47 mouse cellular contexts compared by ENCODE assay signal in genomic region chr11:104159769-104160272, GRCm38 (mm10). TPM values are rescaled to one million over a fixed set of nuclear protein-coding genes. Genes with fewer than 3 reads are reported as not detected.
"Had no signal": no experiment of that assay in that cellular context is flagged by ENCODE, and none has a peak within 500 bp of the region (broad histone marks: within the 10 kb centered on the region; RNA-seq: fewer than 3 reads in every experiment).

No protein-coding gene starts in this region.

- H3K4me2 ChIP-seq: limb, embryonic 12.5 days; limb, embryonic 13.5 days; limb, embryonic 15.5 days; liver, embryonic 11.5 days; liver, embryonic 12.5 days; liver, embryonic 13.5 days; liver, embryonic 15.5 days; lung, embryonic 14.5 days; lung, embryonic 15.5 days; midbrain, embryonic 11.5 days; midbrain, embryonic 12.5 days; midbrain, embryonic 15.5 days; neural tube, embryonic 12.5 days; neural tube, embryonic 13.5 days had no signal

- H3K4me3 ChIP-seq: limb, embryonic 10.5 days; limb, embryonic 12.5 days; limb, embryonic 13.5 days; limb, embryonic 15.5 days; liver, embryonic 12.5 days; liver, embryonic 13.5 days; liver, embryonic 15.5 days; lung, embryonic 15.5 days; megakaryocyte, embryonic 14.5 days; midbrain, embryonic 10.5 days; midbrain, embryonic 12.5 days; midbrain, embryonic 13.5 days; midbrain, embryonic 15.5 days; myocyte; neural tube, embryonic 12.5 days; neural tube, embryonic 13.5 days had no signal

- H3K36me3 ChIP-seq: limb, embryonic 10.5 days; limb, embryonic 12.5 days; limb, embryonic 13.5 days; limb, embryonic 15.5 days; liver, embryonic 12.5 days; liver, embryonic 13.5 days; liver, embryonic 15.5 days; lung, embryonic 15.5 days; midbrain, embryonic 10.5 days; midbrain, embryonic 12.5 days; midbrain, embryonic 13.5 days; midbrain, embryonic 15.5 days; neural tube, embryonic 12.5 days; neural tube, embryonic 13.5 days had no signal

- H3K9ac ChIP-seq: limb, embryonic 12.5 days; limb, embryonic 13.5 days; limb, embryonic 15.5 days; liver, embryonic 12.5 days; liver, embryonic 13.5 days; liver, embryonic 14.5 days; liver, embryonic 15.5 days; liver, postnatal 0 days; lung, embryonic 14.5 days; lung, embryonic 15.5 days; midbrain, embryonic 12.5 days; midbrain, embryonic 13.5 days; midbrain, embryonic 15.5 days; neural tube, embryonic 12.5 days; neural tube, embryonic 13.5 days had no signal

- DNase-seq: left cerebral cortex, postnatal 4 days; liver; liver, embryonic 13.5 days; liver, postnatal 0 days; lung, adult 18-20 months; lung, adult 2 months; lung, embryonic 14.5 days; lung, postnatal 10 days; lung, postnatal 14 days; lung, postnatal 36 days; lung, postnatal 4 days; midbrain, embryonic 14.5 days had no signal

- H3K27me3 ChIP-seq: midbrain, embryonic 15.5 days; neural tube, embryonic 13.5 days had no signal

- H3K4me1 ChIP-seq: liver, embryonic 12.5 days; liver, embryonic 13.5 days; liver, embryonic 15.5 days had no signal

- H3K9me3 ChIP-seq: limb, embryonic 10.5 days; limb, embryonic 12.5 days; limb, embryonic 13.5 days; limb, embryonic 15.5 days; liver, embryonic 12.5 days; liver, embryonic 13.5 days; liver, embryonic 15.5 days; lung, embryonic 15.5 days; megakaryocyte, embryonic 14.5 days; midbrain, embryonic 10.5 days; midbrain, embryonic 12.5 days; midbrain, embryonic 13.5 days; midbrain, embryonic 15.5 days; neural tube, embryonic 12.5 days; neural tube, embryonic 13.5 days had no signal

- H3K27ac ChIP-seq: limb, embryonic 10.5 days; limb, embryonic 12.5 days; limb, embryonic 13.5 days; limb, embryonic 15.5 days; liver, embryonic 12.5 days; liver, embryonic 13.5 days; liver, embryonic 14.5 days; liver, embryonic 15.5 days; lung, embryonic 15.5 days; macrophage; midbrain, embryonic 10.5 days; midbrain, embryonic 12.5 days; neural tube, embryonic 12.5 days; neural tube, embryonic 13.5 days had no signal

RNA-seq across cellular contexts. Expression of gene Sppl2c, which starts 26.3 kb away (rescaled TPM):
- total RNA-seq: left cerebral cortex, postnatal 14 days; left cerebral cortex, postnatal 25 days; left cerebral cortex, postnatal 36 days; left cerebral cortex, postnatal 4 days; liver, adult 2 months; megakaryocyte progenitor cell, adult 5-6 weeks; megakaryocyte, adult 5-6 weeks; megakaryocyte-erythroid progenitor cell, adult 5-6 weeks; midbrain, postnatal 0 days; monocyte, adult 5-6 weeks had no signal
- polyA plus RNA-seq: limb, embryonic 10.5 days; limb, embryonic 11.5 days; limb, embryonic 12.5 days; limb, embryonic 13.5 days; limb, embryonic 14.5 days; limb, embryonic 15.5 days; liver, adult 2 months; liver, embryonic 11.5 days; liver, embryonic 12.5 days; liver, embryonic 13.5 days; liver, embryonic 14.5 days; liver, embryonic 15.5 days; liver, embryonic 16.5 days; liver, postnatal 0 days; lung, adult 2 months; lung, embryonic 14.5 days; lung, embryonic 15.5 days; lung, embryonic 16.5 days; lung, postnatal 0 days; macrophage; midbrain, embryonic 10.5 days; midbrain, embryonic 11.5 days; midbrain, embryonic 12.5 days; midbrain, embryonic 13.5 days; midbrain, embryonic 14.5 days; midbrain, embryonic 15.5 days; midbrain, embryonic 16.5 days; midbrain, postnatal 0 days; myocyte; neural tube, embryonic 11.5 days; neural tube, embryonic 12.5 days; neural tube, embryonic 13.5 days had no signal

RNA-seq across cellular contexts. Expression of gene Crhr1, which starts 27.2 kb away (rescaled TPM):
- total RNA-seq: liver, adult 2 months; megakaryocyte progenitor cell, adult 5-6 weeks; megakaryocyte, adult 5-6 weeks; megakaryocyte-erythroid progenitor cell, adult 5-6 weeks; monocyte, adult 5-6 weeks had no signal
- polyA plus RNA-seq: limb, embryonic 15.5 days; liver, embryonic 11.5 days; liver, embryonic 12.5 days; liver, embryonic 13.5 days; liver, embryonic 14.5 days; liver, embryonic 15.5 days; liver, embryonic 16.5 days; liver, postnatal 0 days; lung, adult 2 months; lung, embryonic 14.5 days; lung, embryonic 15.5 days; lung, embryonic 16.5 days; lung, postnatal 0 days; macrophage; myocyte had no signal
